Comparison of ENCODE assay signal across 12 mouse cellular contexts in the genomic region with DNA sequence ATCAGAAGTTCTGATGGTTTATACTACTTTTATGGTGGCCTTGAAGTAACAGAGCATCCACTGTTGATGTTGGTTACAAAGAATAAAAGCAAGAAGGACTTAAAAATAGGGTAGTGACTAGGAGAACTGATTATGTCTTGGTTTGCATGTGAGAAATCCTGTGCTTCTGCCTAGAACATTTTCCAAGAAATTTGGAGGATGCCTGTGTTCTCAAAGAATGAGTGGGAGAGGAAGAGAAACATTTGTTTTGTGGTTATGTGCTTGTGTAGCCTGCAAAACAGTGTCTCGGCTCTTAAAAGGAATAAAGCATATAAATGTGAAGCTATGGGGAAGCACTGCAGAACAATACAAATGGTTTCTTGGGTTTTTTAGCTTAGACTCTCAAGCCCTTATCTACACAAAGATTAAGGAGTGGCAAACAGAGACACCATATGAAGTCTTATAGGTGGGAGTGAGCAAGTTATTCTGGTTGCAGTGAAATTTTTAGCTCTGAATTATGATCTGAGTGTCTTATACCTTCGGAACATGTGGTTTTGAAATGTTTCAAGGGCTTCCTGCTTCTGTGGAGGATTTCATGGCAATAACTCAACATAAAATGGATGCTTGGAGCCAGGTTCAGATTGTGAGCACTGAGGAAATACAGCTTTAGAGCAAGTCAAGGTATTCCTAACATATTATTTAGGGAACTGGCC.
"Had no signal": no experiment of that assay in that cellular context is flagged by ENCODE, and none has a peak within 500 bp of the region (broad histone marks: within the 10 kb centered on the region; RNA-seq: fewer than 3 reads in every experiment).

No protein-coding gene starts in this region.

- DNase-seq: kidney, adult 18-20 months; kidney, postnatal 36 days; lung, adult 18-20 months; retina, postnatal 1 day; thymus, postnatal 14 days had no signal

- H3K36me3 ChIP-seq: kidney, embryonic 15.5 days; limb, embryonic 13.5 days; midbrain, embryonic 12.5 days; neural tube, embryonic 13.5 days had no signal

- H3K4me3 ChIP-seq: kidney, embryonic 15.5 days; limb, embryonic 13.5 days; midbrain, embryonic 12.5 days; neural tube, embryonic 13.5 days had no signal

- H3K27me3 ChIP-seq: kidney, embryonic 15.5 days; limb, embryonic 13.5 days; midbrain, embryonic 12.5 days; neural tube, embryonic 13.5 days had no signal

- H3K9me3 ChIP-seq: kidney, embryonic 15.5 days; limb, embryonic 13.5 days; midbrain, embryonic 12.5 days; neural tube, embryonic 13.5 days had no signal

- H3K27ac ChIP-seq: hindbrain, postnatal 0 days; kidney, embryonic 15.5 days; limb, embryonic 13.5 days; liver, embryonic 14.5 days; midbrain, embryonic 12.5 days; neural tube, embryonic 13.5 days had no signal

- H3K9ac ChIP-seq: kidney, embryonic 15.5 days; limb, embryonic 13.5 days; liver, embryonic 14.5 days; midbrain, embryonic 12.5 days; neural tube, embryonic 13.5 days had no signal

- ATAC-seq: hindbrain, postnatal 0 days; midbrain, embryonic 16.5 days had no signal

- H3K4me2 ChIP-seq: kidney, embryonic 15.5 days; limb, embryonic 13.5 days; midbrain, embryonic 12.5 days; neural tube, embryonic 13.5 days had no signal

- H3K4me1 ChIP-seq: kidney, embryonic 15.5 days; limb, embryonic 13.5 days; midbrain, embryonic 12.5 days; neural tube, embryonic 13.5 days had no signal
